Mouse (Mus musculus) central nervous system, embryonic 18 days (tissue): Measurements from ENCODE around the gene Tmem39a. TPM values are rescaled to one million over a fixed set of nuclear protein-coding genes. Genes with fewer than 3 reads are reported as not detected.

Experiments
- polyA plus RNA-seq: library from polyadenylated mRNA; depleted of rRNA; stranded (reverse); fragments of >200 nt; gene quantifications from 2 replicates; pipeline ENCODE4 v1.2.3, GENCODE M21; 2012; rRNA removed

The Tmem39a gene
- polyA plus RNA-seq, result 56.6 and 61.0 TPM in 2 replicates

DNA sequence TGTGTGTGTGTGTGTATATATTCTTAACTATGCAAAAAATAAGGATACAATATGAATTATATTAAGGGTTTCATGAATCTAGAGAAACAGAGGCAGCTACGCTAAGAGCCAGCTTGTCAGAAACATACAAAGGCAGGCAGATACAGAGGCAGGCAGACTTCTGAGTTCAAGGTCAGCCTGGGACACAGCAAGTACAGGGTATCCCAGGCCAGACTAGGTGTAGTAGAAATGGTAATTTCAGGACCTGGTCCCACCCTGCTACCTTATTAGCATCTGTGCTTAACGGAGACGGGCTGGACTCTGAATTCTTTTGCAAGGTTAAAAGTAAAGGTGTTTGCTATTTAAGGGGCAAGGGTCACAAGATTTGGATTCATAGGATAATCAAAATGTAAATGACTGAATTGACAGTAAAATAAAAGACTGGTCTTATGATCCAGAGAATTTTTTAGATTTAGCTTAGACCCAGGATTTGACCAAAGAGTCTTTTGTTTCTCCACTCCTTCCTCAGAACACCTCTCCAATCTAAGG, at the start of gene Tmem39a:
TSS of gene Tmem39a (plus strand) at position 478 of the 528 bp plus-strand sequence.

DNA sequence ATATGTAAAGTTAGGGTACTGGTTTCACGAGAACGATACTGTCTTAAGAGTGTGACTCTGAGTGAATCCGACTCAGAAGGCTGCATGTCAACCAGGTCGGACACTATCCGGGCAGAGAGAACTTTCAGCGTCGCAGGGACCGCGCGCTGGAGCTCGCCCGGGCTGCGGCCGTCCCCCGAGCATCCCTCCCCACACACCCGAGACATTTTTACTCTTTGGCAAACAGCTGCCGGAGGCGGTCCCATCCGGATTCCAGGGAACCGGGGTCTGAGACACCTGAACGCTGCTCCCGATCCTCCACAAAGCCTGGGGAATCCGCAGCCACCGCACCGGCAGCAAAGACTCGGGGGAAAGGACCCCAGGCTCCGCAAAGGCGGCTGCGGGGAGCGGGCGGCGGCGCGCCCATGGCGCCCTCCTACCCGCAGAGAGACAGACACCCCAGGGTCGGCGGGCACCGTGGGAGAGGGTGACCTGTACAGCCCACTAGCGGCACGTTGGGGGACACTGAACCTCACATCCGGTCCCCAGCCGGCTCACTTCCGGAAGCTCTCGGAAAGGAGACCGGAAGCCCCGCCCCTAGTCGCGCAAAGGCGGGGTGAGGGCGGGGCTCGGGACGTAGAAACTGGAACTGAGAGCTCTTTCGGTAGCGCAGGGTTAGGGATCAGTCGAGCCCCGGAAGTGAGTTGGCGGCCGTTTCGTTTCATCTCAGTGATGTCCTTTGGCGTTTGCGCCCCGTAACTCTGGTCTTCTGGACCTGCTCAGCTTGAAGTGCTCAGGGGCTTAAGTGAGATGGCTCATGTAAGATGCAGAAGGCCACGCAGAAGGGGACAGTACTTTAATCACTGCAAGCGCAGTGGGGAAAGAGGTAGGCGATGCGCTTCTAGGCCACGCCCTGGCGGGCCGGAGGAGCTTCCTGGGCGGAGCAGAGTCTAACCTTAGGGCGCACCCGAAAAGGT, 36.1 kb upstream of the Tmem39a start, which contains the start of gene Timmdc1:
TSS of gene Timmdc1 (minus strand) at position 535 of the 956 bp plus-strand sequence.

DNA sequence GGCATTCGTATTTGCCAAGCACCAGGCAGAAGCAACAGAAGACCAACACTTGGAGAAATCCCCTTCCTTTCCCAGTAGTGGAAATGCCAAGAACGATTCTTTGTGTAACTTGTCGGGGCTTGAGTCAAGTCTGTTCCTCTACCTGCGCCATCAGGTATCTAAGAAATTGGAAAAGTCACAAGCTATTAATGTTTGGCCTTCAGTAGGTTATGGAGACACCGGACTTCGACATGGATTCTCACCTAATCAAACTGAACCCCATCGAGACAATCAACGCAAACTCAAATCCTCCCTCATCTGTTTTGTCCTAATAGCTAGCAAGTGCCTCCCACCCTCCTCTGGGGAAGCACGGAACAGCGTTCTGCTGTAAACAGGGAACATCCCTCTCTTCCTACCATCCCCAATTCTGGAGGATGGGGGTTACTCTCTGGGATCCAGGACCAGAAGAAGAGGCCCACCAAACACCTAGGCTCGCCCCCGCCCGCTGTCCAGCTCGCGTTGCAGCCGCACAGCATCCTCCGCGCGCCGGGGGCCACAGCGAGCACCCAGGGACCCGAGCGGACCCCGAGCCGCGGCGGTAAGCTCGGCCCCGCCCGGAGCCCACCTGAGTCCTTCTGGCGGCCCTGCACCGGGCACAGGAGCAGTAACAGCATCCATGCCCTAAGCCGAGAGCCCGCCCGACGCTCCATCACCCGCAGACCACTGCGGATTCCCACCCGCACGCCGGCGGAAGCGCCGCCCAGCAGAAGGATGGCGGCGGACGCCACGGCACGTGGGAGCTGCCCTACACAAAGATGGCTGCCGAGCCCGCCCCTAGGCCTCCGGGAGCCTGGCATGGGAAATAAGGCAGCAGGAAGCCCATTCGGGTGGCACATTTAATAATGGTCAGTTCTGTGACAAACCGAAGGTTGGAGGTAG, 8.8 kb upstream of the Tmem39a start, which contains the start of gene Poglut1:
TSS of gene Poglut1 (minus strand) at position 780 of the 918 bp plus-strand sequence.

Other genes starting within 250 kb of the Tmem39a start
- 1.0 and 1.3 TPM in 2 replicates for gene Maats1, start 216.6 kb upstream of the Tmem39a start, polyA plus RNA-seq
- 82.8 and 82.9 TPM in 2 replicates for gene Cox17, start 211.7 kb upstream of the Tmem39a start, polyA plus RNA-seq
- not detected in 2 replicates for gene Gm21987, start 211.7 kb upstream of the Tmem39a start, polyA plus RNA-seq
- 0.76 and 0.94 TPM in 2 replicates for gene Popdc2, start 196.5 kb upstream of the Tmem39a start, polyA plus RNA-seq
- gene Pla1a, start 125.6 kb upstream of the Tmem39a start, polyA plus RNA-seq, result 0.78 and 2.5 TPM in 2 replicates
- gene Adprh, start 106.0 kb upstream of the Tmem39a start, polyA plus RNA-seq, result 61.2 and 64.9 TPM in 2 replicates
- 0.53 and 0.87 TPM in 2 replicates for gene Cd80, start 103.1 kb upstream of the Tmem39a start, polyA plus RNA-seq
- 16.5 and 18.9 TPM in 2 replicates for gene Timmdc1, start 36.0 kb upstream of the Tmem39a start, polyA plus RNA-seq
- 53.7 and 56.0 TPM in 2 replicates for gene Poglut1, start 8.4 kb upstream of the Tmem39a start, polyA plus RNA-seq
- 4.1 and 4.5 TPM in 2 replicates for gene Arhgap31, start 154.6 kb downstream of the Tmem39a start, polyA plus RNA-seq
- gene B4galt4, start 183.6 kb downstream of the Tmem39a start, polyA plus RNA-seq, result 21.4 and 21.6 TPM in 2 replicates
- gene Upk1b, start 241.6 kb downstream of the Tmem39a start, polyA plus RNA-seq, result 0.40 and 1.5 TPM in 2 replicates